Mouse (Mus musculus) adrenal gland, postnatal 10 days (tissue): ENCODE data around the gene Hook2. TPM values are rescaled to one million over a fixed set of nuclear protein-coding genes. Genes with fewer than 3 reads are reported as not detected.

Experiments used
- DNase-seq: peaks from one replicate; pipeline ENCODE4 v3.0.0; 2021; ENCODE audit warnings: mixed read lengths
- total RNA-seq, 2 experiments: library from RNA; stranded (reverse); gene quantifications; 2 replicates each; pipeline ENCODE4 v1.2.3; 2021

Gene Hook2
- total RNA-seq, 2 experiments from 2014 or later: 6.5 to 6.6 TPM

GRCm38 (mm10) chr8:85032622-85033311 lies 42.4 kb downstream of the Hook2 start:
- DNase-seq: no peak

DNA sequence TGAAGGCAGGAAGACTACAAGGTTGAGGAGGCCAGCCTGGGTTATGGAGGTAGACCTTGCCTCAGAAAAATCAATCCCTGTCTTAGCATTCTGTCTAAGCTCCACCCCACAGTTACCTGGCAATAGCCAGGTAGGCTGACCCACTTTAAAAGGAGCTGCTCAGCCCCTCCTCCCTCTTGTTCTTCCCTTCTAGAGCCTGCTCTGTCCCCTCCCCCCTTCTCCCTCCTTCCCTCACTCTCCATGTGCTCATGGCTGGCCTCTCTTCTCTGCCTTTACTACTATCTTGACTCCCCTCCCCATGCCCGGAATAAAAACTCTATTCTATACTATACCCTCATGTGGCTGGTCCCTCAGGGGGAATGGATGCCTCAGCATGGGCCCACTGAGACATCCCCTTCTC lies 43.5 kb downstream of the Hook2 start:
- DNase-seq: no peak

DNA sequence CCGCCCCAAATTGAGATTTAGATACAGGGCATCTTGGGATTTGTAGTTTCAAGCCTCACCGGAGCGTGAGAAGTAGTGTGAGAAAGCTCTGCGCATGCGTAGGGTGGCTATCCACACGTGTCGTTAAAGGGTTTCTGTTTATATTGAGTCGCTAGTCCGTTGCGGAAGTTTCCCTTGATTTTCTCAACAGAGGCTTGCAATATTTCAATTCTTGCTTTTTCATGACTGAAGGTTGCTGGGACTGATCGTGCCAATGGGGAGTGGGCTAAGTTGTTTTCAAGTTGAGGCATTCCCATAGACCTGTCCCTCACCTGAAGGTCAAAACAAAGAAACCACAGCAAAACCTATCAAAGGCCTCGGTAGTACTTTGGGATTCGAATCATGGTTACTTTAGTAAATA lies 44.4 kb downstream of the Hook2 start:
- DNase-seq: peak; percentile 83

DNA sequence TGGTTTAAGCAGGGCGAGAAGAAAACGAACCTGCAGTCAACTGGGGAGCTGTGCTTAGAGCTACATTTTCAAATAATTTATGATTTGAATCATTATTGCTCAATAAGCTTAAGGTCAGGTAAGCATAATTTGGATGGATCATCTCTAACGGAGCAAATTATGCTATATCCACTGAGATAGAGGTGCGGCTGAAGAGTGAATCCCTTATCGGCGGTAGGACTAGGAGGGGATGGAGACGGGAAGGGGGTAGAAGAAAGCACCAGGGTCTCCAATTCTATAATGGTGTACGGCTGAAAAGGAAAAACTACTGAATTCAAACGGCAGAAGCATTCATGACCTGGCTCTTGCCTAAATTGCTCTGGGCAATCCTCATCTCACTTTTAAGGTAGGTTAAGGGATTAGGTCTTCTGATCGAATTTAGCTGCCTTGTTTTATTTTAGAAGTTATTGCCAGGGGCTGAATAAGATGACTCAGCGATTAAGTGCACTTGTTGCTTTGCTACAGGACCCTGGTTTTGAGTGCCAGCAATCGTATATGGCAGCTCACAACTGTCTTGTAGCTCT lies 44.8 kb downstream of the Hook2 start:
- no peak for DNase-seq

DNA sequence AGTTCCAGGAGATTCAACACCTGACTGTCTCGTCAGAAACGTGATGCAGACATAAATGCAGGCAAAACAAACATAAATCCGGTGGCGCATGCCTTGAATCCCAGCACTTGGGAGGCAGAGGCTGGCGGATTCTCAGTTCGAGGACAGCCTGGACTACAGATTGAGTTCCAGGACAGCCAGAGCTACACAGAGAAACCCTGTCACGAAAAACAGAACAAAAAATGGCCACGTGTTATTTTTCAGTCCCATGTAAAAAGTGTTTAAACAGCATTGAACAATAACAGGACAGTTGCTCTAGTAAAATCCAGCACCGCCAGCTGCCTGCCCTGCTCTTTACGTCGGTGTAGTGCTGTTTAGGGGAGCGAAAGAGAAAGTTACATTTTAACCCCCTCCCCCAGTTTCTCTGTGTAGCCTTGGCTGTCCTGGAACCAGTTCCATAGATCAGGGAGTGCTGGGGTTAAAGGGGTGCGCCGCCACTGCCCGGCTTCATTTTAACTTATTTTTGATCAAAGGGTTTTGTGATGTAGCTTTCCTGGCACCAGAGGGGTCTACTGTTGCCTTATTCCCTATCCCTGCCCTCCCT lies 45.4 kb downstream of the Hook2 start:
- DNase-seq: peak; percentile 49

GRCm38 (mm10) chr8:85036381-85036717 lies 45.9 kb downstream of the Hook2 start:
- DNase-seq: no peak

- peak; percentile 94 for DNase-seq
Measured at GRCm38 (mm10) chr8:85036718-85037365, 46.4 kb downstream of the Hook2 start, which contains the start of gene Tnpo2. Gene Tnpo2 (plus strand): TSS chr8:85036915.

GRCm38 (mm10) chr8:85037366-85037680 lies 46.9 kb downstream of the Hook2 start:
- no peak for DNase-seq

GRCm38 (mm10) chr8:85037681-85038531 lies 47.5 kb downstream of the Hook2 start:
- peak; percentile 68 for DNase-seq

- DNase-seq: no peak
Measured at GRCm38 (mm10) chr8:85043619-85044018, 53.2 kb downstream of the Hook2 start.

Other genes with a start within 250 kb of the Hook2 start
- gene Nfix, start 190.3 kb upstream of the Hook2 start, total RNA-seq: 100 to 1,000 TPM; 145 to 200 TPM
- gene Dand5, start 167.8 kb upstream of the Hook2 start, total RNA-seq: 1 to 10 TPM; 5.0 to 6.9 TPM
- 10 to 100 TPM; 39.2 to 40.0 TPM for gene Gadd45gip1, start 159.1 kb upstream of the Hook2 start, total RNA-seq
- gene Rad23a, start 149.9 kb upstream of the Hook2 start, total RNA-seq: 100 to 1,000 TPM in 1 of 2 experiments, 10 to 100 TPM in 1; 89.4 to 108 TPM
- gene Calr, start 143.7 kb upstream of the Hook2 start, total RNA-seq: 100 to 1,000 TPM; 404 to 492 TPM
- gene Farsa, start 133.6 kb upstream of the Hook2 start, total RNA-seq: 10 to 100 TPM; 52.0 to 52.4 TPM
- 10 to 100 TPM; 16.1 to 21.1 TPM for gene Syce2, start 118.5 kb upstream of the Hook2 start, total RNA-seq
- 10 to 100 TPM; 77.9 to 96.9 TPM for gene Gcdh, start 96.7 kb upstream of the Hook2 start, total RNA-seq
- gene Klf1, start 88.7 kb upstream of the Hook2 start, total RNA-seq: 1 to 10 TPM; 2.6 to 4.3 TPM
- gene Dnase2a, start 82.0 kb upstream of the Hook2 start, total RNA-seq: 10 to 100 TPM; 11.8 to 12.8 TPM
- gene Mast1, start 53.2 kb upstream of the Hook2 start, total RNA-seq: 1 to 10 TPM; 2.3 to 4.2 TPM
- gene Rtbdn, start 43.6 kb upstream of the Hook2 start, total RNA-seq: under 1 TPM in 1 of 2 experiments, not detected in 1; 0.21 TPM
- 1 to 10 TPM in 1 of 2 experiments, not detected in 1; 1.1 TPM for gene Gm49661, start 21.2 kb upstream of the Hook2 start, total RNA-seq
- gene Prdx2, start 21.0 kb upstream of the Hook2 start, total RNA-seq: 100 to 1,000 TPM; 477 to 503 TPM
- gene Rnaseh2a, start 20.8 kb upstream of the Hook2 start, total RNA-seq: 10 to 100 TPM; 88.6 to 91.7 TPM
- 100 to 1,000 TPM in 1 of 2 experiments, 10 to 100 TPM in 1; 28.7 to 134 TPM for gene Junb, start 11.9 kb upstream of the Hook2 start, total RNA-seq
- gene Best2, start 23.9 kb downstream of the Hook2 start, total RNA-seq: not detected
- 10 to 100 TPM; 86.5 to 92.4 TPM for gene Asna1, start 34.7 kb downstream of the Hook2 start, total RNA-seq
- gene Trir, start 36.2 kb downstream of the Hook2 start, total RNA-seq: 100 to 1,000 TPM; 143 to 155 TPM
- gene Tnpo2, start 46.3 kb downstream of the Hook2 start, total RNA-seq: 10 to 100 TPM; 56.6 to 59.7 TPM
- gene Fbxw9, start 69.5 kb downstream of the Hook2 start, total RNA-seq: 10 to 100 TPM; 22.4 to 24.9 TPM
- 1 to 10 TPM in 1 of 2 experiments, not detected in 1; 1.2 TPM for gene Gm5741, start 77.4 kb downstream of the Hook2 start, total RNA-seq
- gene Dhps, start 81.2 kb downstream of the Hook2 start, total RNA-seq: 10 to 100 TPM; 35.7 to 36.5 TPM
- 10 to 100 TPM; 58.2 to 70.5 TPM for gene Wdr83os, start 90.1 kb downstream of the Hook2 start, total RNA-seq
- 10 to 100 TPM; 25.7 to 29.8 TPM for gene Wdr83, start 90.7 kb downstream of the Hook2 start, total RNA-seq
- 10 to 100 TPM; 52.7 to 56.6 TPM for gene Man2b1, start 92.7 kb downstream of the Hook2 start, total RNA-seq
- gene Zfp791, start 132.5 kb downstream of the Hook2 start, total RNA-seq: 1 to 10 TPM; 3.7 to 3.9 TPM
- not detected for gene Cks1brt, start 161.3 kb downstream of the Hook2 start, total RNA-seq
- gene Olfr371, start 235.4 kb downstream of the Hook2 start, total RNA-seq: not detected